7 mouse cellular contexts compared by ENCODE assay signal in genomic region chr12:113424598-113425208, GRCm38 (mm10).
A peak's percentile ranks its signal among the peaks of the same experiment; 100 is the strongest.
DNase-seq lines count a peak whose midpoint lies in the region; ATAC-seq and TF ChIP-seq lines count a peak whose summit lies in the region.
"Not testable (repeated sequence)": the region's sequence is repeated elsewhere in the genome, so short reads cannot be mapped to it uniquely, and the experiment has no call there.

No protein-coding gene starts in this region.

- H3K9ac ChIP-seq in heart, postnatal 0 days (replicated peaks; ENCODE audit: low read depth, low read length): not testable (repeated sequence)

- not testable (repeated sequence) for TF ChIP-seq EP300 in heart, postnatal 0 days (IDR thresholded peaks at IDR 0.05; ENCODE audit: low read depth)

- not testable (repeated sequence) for H3K4me2 ChIP-seq in heart, postnatal 0 days (ENCODE audit: low read depth, low read length)

- peak overlapping the region; percentile 52 for H3K4me3 ChIP-seq in brown adipose tissue, adult 24 weeks (ENCODE audit: insufficient read depth, low read depth, low read length)
- peak overlapping the region; percentile 22; the same call in 1 of the 2 replicates for H3K4me3 ChIP-seq in heart, postnatal 0 days (ENCODE audit: low read depth, low read length)
- peak overlapping the region; percentile 33 for H3K4me3 ChIP-seq in macrophage (ENCODE audit: inconsistent target)
- peak overlapping the region; percentile 81 for H3K4me3 ChIP-seq in spleen, adult 2 months (ENCODE audit: extremely low read depth, insufficient read depth, insufficient read length)

- H3K27me3 ChIP-seq in heart, postnatal 0 days (ENCODE audit: control insufficient read depth, insufficient read depth, low read length); spleen, adult 2 months (ENCODE audit: control insufficient read depth, insufficient read depth, low read length): not testable (repeated sequence)

- not testable (repeated sequence) for H3K36me3 ChIP-seq in heart, postnatal 0 days (replicated peaks; ENCODE audit: control insufficient read depth, insufficient read depth, low read length); macrophage (ENCODE audit: inconsistent target)
- peaks cover 72% of the 10 kb centered on the region for H3K36me3 ChIP-seq in spleen, adult 2 months (ENCODE audit: control insufficient read depth, insufficient read depth, low read length)

- TF ChIP-seq CTCF in heart, postnatal 0 days (IDR thresholded peaks at IDR 0.05; ENCODE audit: low read depth); spleen, adult 2 months (IDR thresholded peaks at IDR 0.05; ENCODE audit: extremely low read depth, insufficient read depth, insufficient read length, insufficient replicate concordance): not testable (repeated sequence)

- H3K9me3 ChIP-seq in heart, postnatal 0 days (replicated peaks; ENCODE audit: control insufficient read depth, low read length): not testable (repeated sequence)

- DNase-seq in B cell, adult 2 months: peak; percentile 25 to 41
- DNase-seq in adrenal gland, postnatal 14 days: peak; percentile 19
- not testable (repeated sequence) for DNase-seq in heart, postnatal 0 days (ENCODE audit: low spot score); spleen, adult 2 months (ENCODE audit: low read depth in 1 of 2, low spot score in 2 of 2)
- peak; percentile 20 to 54 for DNase-seq in thymus, postnatal 10 days (ENCODE audit: low spot score in 2 of 2)

- peak overlapping the region; percentile 84 for H3K27ac ChIP-seq in brown adipose tissue, adult 24 weeks (replicated peaks; ENCODE audit: low read depth, low read length)
- H3K27ac ChIP-seq in heart, postnatal 0 days (ENCODE audit: low read depth): not testable (repeated sequence)
- H3K27ac ChIP-seq in macrophage: peak overlapping the region; percentile 66
- peak overlapping the region; percentile 99 for H3K27ac ChIP-seq in spleen, adult 2 months (ENCODE audit: insufficient read depth, low read length)

- H3K79me2 ChIP-seq in macrophage (ENCODE audit: inconsistent target): peaks cover 16% of the 10 kb centered on the region

- H3K4me1 ChIP-seq in brown adipose tissue, adult 24 weeks (ENCODE audit: control insufficient read depth, insufficient read depth, insufficient read length, low read length); heart, postnatal 0 days (ENCODE audit: control insufficient read depth, insufficient read depth); spleen, adult 2 months (ENCODE audit: control insufficient read depth, insufficient read depth, insufficient read length): not testable (repeated sequence)

- TF ChIP-seq POLR2A in spleen, adult 2 months (IDR thresholded peaks at IDR 0.05; ENCODE audit: low read depth, low read length): not testable (repeated sequence)

- ATAC-seq in heart, postnatal 0 days (ENCODE audit: insufficient read depth, low read depth): not testable (repeated sequence)

Comparison
In these comparisons a context has a peak if more than half of its experiments do, and no peak if none do; other contexts are left out.
1. H3K4me3 ChIP-seq: peak in every context shown above with its lines; median percentile 81 in spleen, adult 2 months; 52 in brown adipose tissue, adult 24 weeks; 33 in macrophage; 22 in heart, postnatal 0 days.